Mouse (Mus musculus): Measurements from ENCODE around the gene Ttc4.

Gene Ttc4

GRCm38 (mm10) chr4:106678442-106679118 is at the start of gene Ttc4:
Ttc4 (minus strand) TSS chr4:106678944.
- DNase-seq (ENCODE audit: extremely low read depth, low read depth): peak; percentile 81

DNA sequence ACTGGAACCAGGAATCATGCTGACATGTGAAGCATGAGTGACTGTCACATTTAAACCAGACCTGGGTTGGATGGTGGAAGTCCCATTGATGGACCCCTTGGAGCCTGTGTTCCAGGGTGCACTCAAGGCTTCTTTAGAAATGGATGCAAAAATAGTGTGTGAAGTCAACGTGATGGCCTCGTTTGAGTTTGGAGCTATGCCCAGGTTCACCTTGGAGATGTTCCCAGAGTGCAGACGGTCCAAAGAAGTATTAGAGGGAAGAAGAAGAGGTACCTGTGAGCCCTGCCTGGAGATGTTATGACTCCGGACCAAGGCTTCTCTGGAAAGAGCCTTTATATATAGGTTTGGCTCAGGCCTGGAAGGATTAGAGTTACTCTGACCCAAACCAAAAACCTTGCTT is 41.9 kb upstream of the Ttc4 start:
- no peak for DNase-seq (ENCODE audit: extremely low read depth, low read depth)

DNA sequence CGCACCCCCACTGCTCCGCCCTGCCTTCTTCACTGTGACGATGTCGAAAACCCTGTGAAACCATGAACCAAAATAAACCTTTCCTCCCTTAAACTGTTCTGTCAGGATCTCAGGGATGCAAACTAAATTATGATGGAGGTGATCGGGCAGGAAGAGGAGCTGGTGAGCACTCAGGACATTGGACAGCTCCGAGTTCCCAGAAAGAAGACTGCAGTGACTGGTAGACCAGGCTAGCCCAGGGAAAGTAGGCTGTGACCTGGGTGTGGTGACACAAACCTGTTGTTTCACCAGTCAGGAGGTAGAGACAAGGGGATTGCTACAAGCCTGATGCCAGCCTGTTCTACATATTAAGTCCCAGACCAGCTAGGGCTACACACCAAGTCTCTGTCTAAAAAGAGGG is 34.9 kb upstream of the Ttc4 start:
- DNase-seq (ENCODE audit: extremely low read depth, low read depth): no peak

DNA sequence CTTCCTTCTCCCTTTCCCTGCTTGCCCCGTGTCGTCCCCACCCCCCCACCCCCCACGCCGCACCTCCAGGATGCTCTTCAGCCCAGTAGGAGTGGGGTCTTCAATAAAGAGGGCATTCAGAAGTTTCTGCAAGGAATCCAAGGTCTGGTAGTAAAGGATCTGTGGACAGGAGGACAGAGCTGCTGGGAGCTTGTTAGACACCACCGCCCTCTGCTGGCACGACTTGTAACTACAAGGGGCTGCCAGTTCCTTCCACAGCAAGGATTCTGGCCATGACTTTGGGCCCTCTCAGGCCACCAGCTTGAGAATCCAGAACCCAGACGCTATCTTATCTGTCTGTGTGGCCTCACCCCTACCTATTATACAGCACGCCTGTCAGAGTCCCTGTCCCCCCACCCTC is 29.7 kb upstream of the Ttc4 start:
- peak; percentile 33 for DNase-seq (ENCODE audit: extremely low read depth, low read depth)

DNA sequence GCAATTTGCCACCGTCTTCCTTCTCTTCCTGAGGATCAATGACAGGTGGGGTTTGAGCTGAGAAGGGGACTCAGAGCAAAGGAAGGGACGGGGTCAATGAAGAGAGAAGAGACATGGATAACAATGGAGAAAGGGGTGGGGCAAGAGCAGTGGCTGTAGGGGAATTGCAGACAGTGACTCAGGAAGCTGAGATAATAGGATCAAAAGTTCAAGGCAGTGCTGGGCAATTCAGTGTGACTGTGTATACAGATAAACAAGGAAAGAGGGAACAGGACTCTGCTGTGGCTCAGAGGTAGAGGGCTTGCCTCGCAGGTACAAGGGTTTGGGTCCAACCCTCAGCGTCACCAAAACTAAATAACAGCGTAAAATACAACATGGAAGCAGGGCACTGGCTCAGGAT is 29.2 kb upstream of the Ttc4 start:
- DNase-seq (ENCODE audit: extremely low read depth, low read depth): no peak

DNA sequence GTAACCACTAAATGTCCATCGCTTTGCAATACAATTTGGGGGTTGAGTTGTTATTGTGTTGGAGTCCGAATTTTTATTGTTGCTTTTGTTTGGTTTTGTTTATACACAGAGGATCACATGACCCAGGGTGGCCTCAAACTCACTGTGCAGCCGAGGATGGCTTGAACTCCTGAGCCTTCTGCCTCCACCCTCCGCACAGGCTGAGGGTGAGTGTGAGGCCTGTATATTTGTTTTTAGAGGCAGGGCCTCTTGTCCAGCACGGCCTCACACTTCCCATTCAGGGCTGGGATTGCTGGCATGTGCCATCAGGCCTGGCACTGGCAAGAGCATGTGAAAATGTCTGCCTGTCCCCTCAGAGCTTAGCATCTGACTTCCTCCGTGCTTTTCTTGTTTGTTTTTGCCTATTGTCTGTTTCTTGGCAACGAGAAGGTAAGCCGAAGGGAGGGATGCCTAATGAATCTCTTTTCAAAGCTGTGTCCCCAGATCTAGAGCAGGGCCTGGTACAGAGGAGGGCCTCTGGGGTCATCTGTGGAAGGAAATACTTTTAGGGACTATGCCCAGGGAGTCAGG is 26.4 kb upstream of the Ttc4 start:
- no peak for DNase-seq (ENCODE audit: extremely low read depth, low read depth)

GRCm38 (mm10) chr4:106704416-106704815 is 25.7 kb upstream of the Ttc4 start:
- DNase-seq (ENCODE audit: extremely low read depth, low read depth): no peak

DNA sequence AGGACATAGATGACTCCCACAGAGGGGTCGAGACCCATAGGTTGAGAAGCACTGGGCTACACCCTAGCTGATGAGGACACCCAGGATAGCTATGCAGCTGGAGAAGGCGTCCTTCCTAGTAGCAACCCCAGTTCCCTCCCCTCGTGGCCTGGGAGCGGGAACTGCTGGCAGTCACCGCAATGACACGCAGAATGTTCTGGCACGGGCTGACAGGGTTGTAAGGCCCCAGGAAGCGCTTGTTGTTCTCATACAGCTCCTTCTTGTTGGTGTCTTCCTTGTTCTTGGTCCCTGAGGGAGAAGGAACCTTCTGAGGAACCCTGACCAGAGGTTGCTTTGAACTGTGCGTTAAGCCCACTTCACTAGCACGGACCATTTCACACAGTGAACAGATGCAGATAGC is 25.2 kb upstream of the Ttc4 start:
- no peak for DNase-seq (ENCODE audit: extremely low read depth, low read depth)

DNA sequence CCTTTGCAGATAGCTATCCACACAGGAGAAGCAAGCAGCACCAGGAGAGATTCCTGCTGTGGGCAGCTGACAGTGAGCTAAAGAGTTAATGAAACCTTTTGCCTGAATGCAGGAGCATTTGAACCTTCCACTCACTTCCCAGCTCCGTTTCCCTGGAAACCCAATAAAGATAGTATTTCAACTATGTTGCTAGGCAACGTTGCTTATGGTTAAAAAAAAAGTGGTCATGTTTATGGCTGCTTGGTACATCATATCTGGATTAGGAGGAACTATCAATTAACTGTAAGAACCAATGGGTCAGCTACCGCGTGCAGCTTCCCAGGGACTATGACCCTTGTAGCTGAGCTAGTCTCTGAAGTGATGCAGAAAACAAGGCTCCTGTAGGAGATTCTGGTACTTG is 22.1 kb upstream of the Ttc4 start:
- DNase-seq (ENCODE audit: extremely low read depth, low read depth): no peak

GRCm38 (mm10) chr4:106699989-106700388 is 21.2 kb upstream of the Ttc4 start:
- no peak for DNase-seq (ENCODE audit: extremely low read depth, low read depth)

- DNase-seq (ENCODE audit: extremely low read depth, low read depth): no peak
Observed at GRCm38 (mm10) chr4:106693841-106694430, 15.2 kb upstream of the Ttc4 start.

GRCm38 (mm10) chr4:106688636-106689296 is 10.0 kb upstream of the Ttc4 start:
- DNase-seq (ENCODE audit: extremely low read depth, low read depth): no peak

DNA sequence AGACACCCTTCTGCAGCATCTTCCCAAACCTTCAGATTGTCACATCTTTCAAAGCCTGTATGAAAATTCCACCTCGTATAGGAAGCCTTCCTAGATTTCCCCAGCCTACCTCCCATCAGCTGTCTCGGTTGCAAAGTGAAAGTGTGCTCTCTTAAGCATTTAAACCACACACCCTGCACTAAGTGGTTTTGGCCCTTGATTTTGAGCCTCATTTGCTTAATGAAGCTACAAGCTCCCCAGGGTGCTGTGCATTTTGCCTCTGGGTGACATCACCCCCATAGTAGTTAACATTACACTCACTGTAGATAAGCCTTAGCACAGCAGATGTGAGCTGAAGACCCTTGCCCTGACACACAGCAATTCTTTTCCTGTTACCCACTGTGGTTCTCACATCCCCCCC is 2.2 kb upstream of the Ttc4 start:
- DNase-seq (ENCODE audit: extremely low read depth, low read depth): no peak

GRCm38 (mm10) chr4:106679152-106679551 is 408 bp upstream of the Ttc4 start:
- DNase-seq (ENCODE audit: extremely low read depth, low read depth): no peak

- no peak for DNase-seq (ENCODE audit: extremely low read depth, low read depth)
Observed at GRCm38 (mm10) chr4:106676749-106677148, 2.0 kb downstream of the Ttc4 start.

- no peak for DNase-seq (ENCODE audit: extremely low read depth, low read depth)
Observed at GRCm38 (mm10) chr4:106666546-106666945, 12.2 kb downstream of the Ttc4 start.

- DNase-seq (ENCODE audit: extremely low read depth, low read depth): no peak
Observed at GRCm38 (mm10) chr4:106665673-106666072, 13.1 kb downstream of the Ttc4 start.

DNA sequence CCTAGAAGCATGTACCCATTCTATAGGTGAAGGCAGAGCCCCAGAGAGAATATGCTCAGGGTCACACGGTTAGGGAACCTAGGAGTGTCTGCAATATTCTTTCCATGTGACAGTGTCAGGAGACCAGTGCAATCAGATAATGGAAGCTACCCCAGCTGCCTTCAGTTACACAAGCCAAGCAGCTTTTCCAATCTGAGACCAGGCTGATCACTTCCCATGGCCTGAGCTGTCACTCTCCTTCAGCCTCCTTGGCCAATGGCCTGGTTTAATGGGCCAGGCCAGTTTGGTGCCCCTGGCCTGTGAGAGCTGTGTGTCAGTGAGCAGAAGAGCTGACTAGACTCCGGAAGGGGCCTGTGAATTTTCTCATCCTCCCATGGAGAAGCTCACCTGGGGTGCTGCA is 13.5 kb downstream of the Ttc4 start:
- no peak for DNase-seq (ENCODE audit: extremely low read depth, low read depth)

DNA sequence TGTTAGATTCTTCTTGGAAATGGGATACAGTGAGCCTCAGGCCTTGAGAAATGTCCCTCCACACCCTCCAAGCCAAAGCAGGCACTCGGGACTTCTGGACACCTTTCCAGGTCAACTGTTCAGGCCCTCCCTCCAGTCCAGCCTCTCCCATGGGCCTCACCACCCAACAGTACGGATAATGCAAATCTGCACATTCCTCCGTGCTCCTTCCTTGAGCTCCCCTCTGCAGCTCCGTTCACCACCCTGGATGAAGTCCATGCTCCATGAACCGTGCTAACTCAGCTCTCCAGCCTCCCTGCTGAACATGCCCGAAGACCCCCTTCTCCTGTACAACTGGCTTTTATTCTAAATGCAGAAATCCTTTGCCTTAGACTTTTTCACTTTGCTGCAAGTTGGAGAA is 14.0 kb downstream of the Ttc4 start:
- no peak for DNase-seq (ENCODE audit: extremely low read depth, low read depth)

DNA sequence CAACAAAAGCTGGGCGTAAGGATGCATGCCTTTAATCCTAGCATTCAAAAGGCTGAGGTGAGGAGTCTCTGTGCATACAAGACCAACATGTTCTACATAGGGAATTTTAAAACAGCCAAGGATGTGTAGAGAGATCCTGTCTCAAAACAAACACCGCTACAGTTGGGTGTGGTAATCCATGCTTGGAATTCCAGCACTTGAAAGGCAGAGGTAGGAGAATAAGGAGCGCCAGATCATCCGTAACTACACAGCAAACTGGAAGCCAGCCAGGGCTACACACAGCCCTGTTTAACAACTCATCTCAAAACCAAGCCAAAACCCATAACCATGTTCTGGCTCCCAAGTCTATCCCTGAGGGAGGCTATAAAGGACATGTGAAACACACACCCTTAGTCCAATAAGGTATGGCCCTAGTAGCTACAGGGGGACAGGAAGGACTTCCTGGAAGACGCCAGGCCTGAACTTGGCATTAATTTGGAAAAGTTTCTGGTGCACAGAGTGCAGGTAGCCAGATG is 14.7 kb downstream of the Ttc4 start:
- no peak for DNase-seq (ENCODE audit: extremely low read depth, low read depth)

DNA sequence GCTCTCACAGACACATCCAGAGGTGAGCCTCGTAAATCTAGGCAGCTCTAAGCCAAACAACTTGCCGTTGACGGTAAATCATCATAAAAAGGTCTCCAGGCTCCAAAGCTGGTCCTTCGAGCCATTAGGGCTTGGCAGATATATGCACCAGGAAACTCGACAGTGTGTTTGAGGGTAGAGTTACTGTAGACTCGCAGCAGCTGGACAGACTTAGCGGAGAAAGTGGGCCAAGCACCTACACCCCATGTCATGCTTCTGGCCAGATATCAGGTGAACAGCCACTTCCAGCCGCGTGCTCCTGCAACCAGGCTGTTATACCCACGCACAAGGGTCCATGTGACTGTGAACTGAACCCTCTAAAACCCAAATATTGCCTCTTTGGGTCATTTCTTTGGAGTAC is 23.1 kb downstream of the Ttc4 start:
- DNase-seq (ENCODE audit: extremely low read depth, low read depth): no peak

DNA sequence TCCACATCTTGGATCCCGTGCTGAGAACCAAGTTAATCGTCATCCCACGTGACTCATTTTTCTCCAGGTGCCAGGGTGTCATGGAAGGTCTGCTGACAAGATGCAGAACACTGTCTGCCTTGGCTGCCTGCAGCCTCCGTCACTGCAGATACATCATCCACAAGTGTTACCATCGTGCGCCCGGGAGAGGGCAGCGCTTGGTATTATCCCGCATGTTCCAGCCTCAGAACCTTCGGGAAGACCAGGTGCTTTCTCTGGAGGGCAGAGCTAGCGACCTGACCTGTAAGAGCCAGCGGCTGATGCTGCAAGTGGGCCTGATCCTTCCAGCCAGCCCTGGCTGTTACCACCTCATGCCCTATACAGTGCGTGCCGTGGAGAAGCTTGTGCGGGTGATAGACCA is 25.7 kb downstream of the Ttc4 start:
- DNase-seq (ENCODE audit: extremely low read depth, low read depth): no peak

All from MEL-GATA-1-ER (cell line).